Mouse (Mus musculus) adrenal gland (tissue): ENCODE measurements around the gene Gmppb.

ENCODE experiments used
- intact Hi-C: fragments of 180-260 bp; cut with DNase I; formaldehyde crosslinking; loops from one replicate; pipeline ENCODE4 v1.15.1; 2025
- microRNA-seq, 2 experiments: library from miRNA; unstranded; fragments of <30 nt; microRNA quantifications; one replicate each; pipeline ENCODE4; 2019

The Gmppb gene

GRCm38 (mm10) chr9:108071801-108072200 lies 22.8 kb downstream of the Gmppb start:
- intact Hi-C loops = no loop called here

- intact Hi-C loops = no loop called here
Measured at GRCm38 (mm10) chr9:108072481-108072924, 23.5 kb downstream of the Gmppb start.

- intact Hi-C loops = no loop called here
Measured at GRCm38 (mm10) chr9:108073141-108073930, 24.3 kb downstream of the Gmppb start.

- intact Hi-C loops = no loop called here
Measured at GRCm38 (mm10) chr9:108080168-108080567, 31.1 kb downstream of the Gmppb start, which contains the start of gene Mst1. Gene Mst1, plus strand, starts transcription at chr9:108080436.

- intact Hi-C loops = no loop called here
Measured at GRCm38 (mm10) chr9:108082549-108082948, 33.5 kb downstream of the Gmppb start.

- intact Hi-C loops = no loop called here
Measured at GRCm38 (mm10) chr9:108082988-108083431, 34.0 kb downstream of the Gmppb start, which contains the start of gene Rnf123. Gene Rnf123, minus strand, starts transcription at chr9:108083346.

GRCm38 (mm10) chr9:108083561-108083960 lies 34.5 kb downstream of the Gmppb start:
- intact Hi-C loops = no loop called here

- intact Hi-C loops = no loop called here
Measured at GRCm38 (mm10) chr9:108085261-108085660, 36.2 kb downstream of the Gmppb start.

- intact Hi-C loops = no loop called here
Measured at GRCm38 (mm10) chr9:108090611-108091120, 41.6 kb downstream of the Gmppb start.

GRCm38 (mm10) chr9:108093586-108093985 lies 44.5 kb downstream of the Gmppb start:
- intact Hi-C loops = no loop called here

GRCm38 (mm10) chr9:108094184-108094941 lies 45.3 kb downstream of the Gmppb start, which contains the start of gene Apeh:
Gene Apeh, minus strand, starts transcription at chr9:108094606.
- intact Hi-C loops = loop anchor here (2.0 kb wide), 1 partner anchor 44 kb away; no protein-coding TSS in a partner anchor

- intact Hi-C loops = loop anchor here (2.0 to 5.0 kb wide), 3 partner anchors 44 to 187 kb away; no protein-coding TSS in a partner anchor
Measured at GRCm38 (mm10) chr9:108094998-108095411, 46.0 kb downstream of the Gmppb start.

- intact Hi-C loops = loop anchor here (2.0 to 5.0 kb wide), 3 partner anchors 43 to 187 kb away; no protein-coding TSS in a partner anchor
Measured at GRCm38 (mm10) chr9:108095518-108095917, 46.5 kb downstream of the Gmppb start.

- intact Hi-C loops = loop anchor here (2.0 to 5.0 kb wide), 3 partner anchors 43 to 186 kb away; no protein-coding TSS in a partner anchor
Measured at GRCm38 (mm10) chr9:108095949-108096712, 47.1 kb downstream of the Gmppb start.

GRCm38 (mm10) chr9:108099619-108100018 lies 50.6 kb downstream of the Gmppb start:
- intact Hi-C loops = loop anchor here (5.0 kb wide), 2 partner anchors 103 to 183 kb away; no protein-coding TSS in a partner anchor

Small RNAs within 50 kb of the gene (microRNA-seq; reads per million reads assigned to microRNA genes)
- gene Mir7088 = 0 reads per million in 2 experiments
